Mouse (Mus musculus): ENCODE data around the gene Ryr2. TPM values are rescaled to one million over a fixed set of nuclear protein-coding genes. Genes with fewer than 3 reads are reported as not detected.

Ryr2 gene
- polyA plus RNA-seq, 1 experiment = 12.7 TPM

- no peak for DNase-seq (ENCODE audit: low read depth)
- TF ChIP-seq CTCF (IDR thresholded peaks at IDR 0.05; ENCODE audit: borderline replicate concordance, extremely low read depth, insufficient read depth, insufficient read length) = no peak
- TF ChIP-seq POLR2A (IDR thresholded peaks at IDR 0.05; ENCODE audit: borderline replicate concordance, extremely low read depth, insufficient read depth, insufficient read length, poor library complexity, severe bottlenecking) = no peak
Measured at GRCm38 (mm10) chr13:12115551-12115950, 8.8 kb upstream of the Ryr2 start.

- DNase-seq (ENCODE audit: low read depth) = no peak
- no peak for TF ChIP-seq POLR2A (IDR thresholded peaks at IDR 0.05; ENCODE audit: borderline replicate concordance, extremely low read depth, insufficient read depth, insufficient read length, poor library complexity, severe bottlenecking)
- no peak for TF ChIP-seq CTCF (IDR thresholded peaks at IDR 0.05; ENCODE audit: borderline replicate concordance, extremely low read depth, insufficient read depth, insufficient read length)
Measured at GRCm38 (mm10) chr13:12114816-12115215, 8.1 kb upstream of the Ryr2 start.

- DNase-seq (ENCODE audit: low read depth) = no peak
- TF ChIP-seq CTCF (IDR thresholded peaks at IDR 0.05; ENCODE audit: borderline replicate concordance, extremely low read depth, insufficient read depth, insufficient read length) (no peak), POLR2A (IDR thresholded peaks at IDR 0.05; ENCODE audit: borderline replicate concordance, extremely low read depth, insufficient read depth, insufficient read length, poor library complexity, severe bottlenecking) (no peak)
Measured at GRCm38 (mm10) chr13:12108955-12109354, 2.2 kb upstream of the Ryr2 start.

- peak; percentile 64 for DNase-seq (ENCODE audit: low read depth)
- TF ChIP-seq CTCF (IDR thresholded peaks at IDR 0.05; ENCODE audit: borderline replicate concordance, extremely low read depth, insufficient read depth, insufficient read length) (peak; percentile 23; the same call in 1 of the 2 replicates), POLR2A (IDR thresholded peaks at IDR 0.05; ENCODE audit: borderline replicate concordance, extremely low read depth, insufficient read depth, insufficient read length, poor library complexity, severe bottlenecking) (no peak)
Measured at GRCm38 (mm10) chr13:12105830-12106628, 716 bp downstream of the Ryr2 start.

GRCm38 (mm10) chr13:12105231-12105829 is 1.4 kb downstream of the Ryr2 start:
- TF ChIP-seq POLR2A (IDR thresholded peaks at IDR 0.05; ENCODE audit: borderline replicate concordance, extremely low read depth, insufficient read depth, insufficient read length, poor library complexity, severe bottlenecking) (no peak), CTCF (IDR thresholded peaks at IDR 0.05; ENCODE audit: borderline replicate concordance, extremely low read depth, insufficient read depth, insufficient read length) (no peak)
- peak; percentile 47 for DNase-seq (ENCODE audit: low read depth)

- DNase-seq (ENCODE audit: low read depth) = peak; percentile 19
- TF ChIP-seq CTCF (IDR thresholded peaks at IDR 0.05; ENCODE audit: borderline replicate concordance, extremely low read depth, insufficient read depth, insufficient read length) (no peak), POLR2A (IDR thresholded peaks at IDR 0.05; ENCODE audit: borderline replicate concordance, extremely low read depth, insufficient read depth, insufficient read length, poor library complexity, severe bottlenecking) (no peak)
Measured at GRCm38 (mm10) chr13:12104318-12104717, 2.4 kb downstream of the Ryr2 start.

- DNase-seq (ENCODE audit: low read depth) = no peak
- TF ChIP-seq CTCF (IDR thresholded peaks at IDR 0.05; ENCODE audit: borderline replicate concordance, extremely low read depth, insufficient read depth, insufficient read length) (no peak), POLR2A (IDR thresholded peaks at IDR 0.05; ENCODE audit: borderline replicate concordance, extremely low read depth, insufficient read depth, insufficient read length, poor library complexity, severe bottlenecking) (no peak)
Measured at GRCm38 (mm10) chr13:12103017-12103416, 3.7 kb downstream of the Ryr2 start.

- DNase-seq (ENCODE audit: low read depth) = no peak
- TF ChIP-seq CTCF (IDR thresholded peaks at IDR 0.05; ENCODE audit: borderline replicate concordance, extremely low read depth, insufficient read depth, insufficient read length) (no peak), POLR2A (IDR thresholded peaks at IDR 0.05; ENCODE audit: borderline replicate concordance, extremely low read depth, insufficient read depth, insufficient read length, poor library complexity, severe bottlenecking) (no peak)
Measured at GRCm38 (mm10) chr13:12099446-12099845, 7.3 kb downstream of the Ryr2 start.

GRCm38 (mm10) chr13:12098981-12099380 is 7.8 kb downstream of the Ryr2 start:
- DNase-seq (ENCODE audit: low read depth) = no peak
- TF ChIP-seq POLR2A (IDR thresholded peaks at IDR 0.05; ENCODE audit: borderline replicate concordance, extremely low read depth, insufficient read depth, insufficient read length, poor library complexity, severe bottlenecking) (no peak), CTCF (IDR thresholded peaks at IDR 0.05; ENCODE audit: borderline replicate concordance, extremely low read depth, insufficient read depth, insufficient read length) (no peak)

- TF ChIP-seq POLR2A (IDR thresholded peaks at IDR 0.05; ENCODE audit: borderline replicate concordance, extremely low read depth, insufficient read depth, insufficient read length, poor library complexity, severe bottlenecking) = no peak
- no peak for TF ChIP-seq CTCF (IDR thresholded peaks at IDR 0.05; ENCODE audit: borderline replicate concordance, extremely low read depth, insufficient read depth, insufficient read length)
- DNase-seq (ENCODE audit: low read depth) = no peak
Measured at GRCm38 (mm10) chr13:12096382-12096932, 10.3 kb downstream of the Ryr2 start.

- no peak for DNase-seq (ENCODE audit: low read depth)
- no peak for TF ChIP-seq CTCF (IDR thresholded peaks at IDR 0.05; ENCODE audit: borderline replicate concordance, extremely low read depth, insufficient read depth, insufficient read length)
- no peak for TF ChIP-seq POLR2A (IDR thresholded peaks at IDR 0.05; ENCODE audit: borderline replicate concordance, extremely low read depth, insufficient read depth, insufficient read length, poor library complexity, severe bottlenecking)
Measured at GRCm38 (mm10) chr13:12094569-12094968, 12.2 kb downstream of the Ryr2 start.
